Mouse (Mus musculus) cortical plate, adult 2 months (tissue): ENCODE measurements around the gene Acss3. TPM values are rescaled to one million over a fixed set of nuclear protein-coding genes. Genes with fewer than 3 reads are reported as not detected.

Experiments
- H3K27ac ChIP-seq: fragments of 200-500 bp; 2 replicates; pipeline ENCODE4 v1.5.1; 2012; ENCODE audit warnings: low read length, control low read depth, inconsistent platforms; ENCODE audit not compliant: insufficient read depth
- H3K4me1 ChIP-seq: fragments of 200-500 bp; 2 replicates; pipeline ENCODE4 v1.6.1; 2011; ENCODE audit warnings: low read length; ENCODE audit not compliant: control insufficient read depth, insufficient read depth
- H3K4me3 ChIP-seq: fragments of 200-500 bp; 2 replicates; pipeline ENCODE4 v1.5.1; 2011; ENCODE audit warnings: mild to moderate bottlenecking, low read length, control low read depth; ENCODE audit not compliant: insufficient read depth
- CTCF ChIP-seq: fragments of 200-500 bp; IDR thresholded peaks from 2 replicates; pipeline ENCODE4 v1.5.1; 2011; ENCODE audit warnings: mild to moderate bottlenecking, control low read depth, low read length; ENCODE audit not compliant: insufficient read depth; ENCODE audit errors: extremely low read depth
- POLR2A ChIP-seq: fragments of 200-500 bp; IDR thresholded peaks from 2 replicates; pipeline ENCODE4 v1.6.1; 2011; ENCODE audit warnings: mild to moderate bottlenecking, low read length, control low read depth; ENCODE audit not compliant: insufficient read depth; ENCODE audit errors: extremely low read depth
- polyA plus RNA-seq: library from polyadenylated mRNA; depleted of rRNA; stranded (reverse); fragments of >200 nt; gene quantifications from 2 replicates; pipeline ENCODE4 v1.2.3, GENCODE M21; 2012; rRNA removed

Acss3 gene
- 0.62 and 0.81 TPM in 2 replicates for polyA plus RNA-seq

DNA sequence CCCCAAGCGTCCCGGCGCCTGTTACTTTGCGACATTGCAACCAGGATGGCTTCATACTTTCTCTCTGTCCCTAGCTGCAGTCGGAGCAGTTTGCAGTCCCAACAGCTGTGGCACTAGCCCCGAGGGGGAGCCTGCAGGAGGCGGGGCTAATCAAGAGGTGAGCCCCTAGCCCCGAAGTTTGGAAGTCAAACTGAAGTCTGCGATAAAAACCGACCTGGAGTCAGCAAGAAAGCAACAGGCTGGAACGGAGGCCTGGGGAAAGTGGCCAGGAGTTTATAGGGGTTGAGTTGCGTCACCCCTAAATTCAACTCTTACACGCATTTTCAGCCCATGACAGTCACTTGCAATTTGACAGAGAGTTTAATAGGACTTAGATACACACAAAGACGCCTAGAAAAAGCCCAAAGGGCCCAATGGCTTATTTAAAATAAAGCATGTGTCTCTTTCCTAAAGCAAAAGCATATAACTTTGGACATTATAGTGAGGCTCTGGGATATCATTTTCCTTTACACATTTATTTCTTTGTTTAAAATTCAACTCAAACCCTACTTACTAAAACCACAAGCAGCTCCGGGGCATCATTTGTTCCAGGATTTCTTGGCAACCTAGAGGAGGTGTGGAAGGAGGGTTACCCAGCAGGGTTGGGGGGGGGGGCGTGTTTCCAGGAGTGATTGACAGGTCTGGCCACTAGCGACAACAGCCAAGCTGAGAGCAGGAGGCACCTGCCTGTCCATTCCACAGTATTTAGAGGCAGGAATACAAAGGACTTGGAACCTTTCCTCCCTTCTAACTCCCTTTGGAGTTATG is at the start of gene Acss3:
TSS of gene Acss3 (minus strand) at position 140 of the 807 bp plus-strand sequence.
- Histone ChIP-seq H3K4me1 (no peaks in the 10 kb centered on the region), H3K27ac (no peak within 1 kb of the TSS), H3K4me3 (no peak within 1 kb of the TSS)
- TF ChIP-seq POLR2A (no peak), CTCF (no peak)

DNA sequence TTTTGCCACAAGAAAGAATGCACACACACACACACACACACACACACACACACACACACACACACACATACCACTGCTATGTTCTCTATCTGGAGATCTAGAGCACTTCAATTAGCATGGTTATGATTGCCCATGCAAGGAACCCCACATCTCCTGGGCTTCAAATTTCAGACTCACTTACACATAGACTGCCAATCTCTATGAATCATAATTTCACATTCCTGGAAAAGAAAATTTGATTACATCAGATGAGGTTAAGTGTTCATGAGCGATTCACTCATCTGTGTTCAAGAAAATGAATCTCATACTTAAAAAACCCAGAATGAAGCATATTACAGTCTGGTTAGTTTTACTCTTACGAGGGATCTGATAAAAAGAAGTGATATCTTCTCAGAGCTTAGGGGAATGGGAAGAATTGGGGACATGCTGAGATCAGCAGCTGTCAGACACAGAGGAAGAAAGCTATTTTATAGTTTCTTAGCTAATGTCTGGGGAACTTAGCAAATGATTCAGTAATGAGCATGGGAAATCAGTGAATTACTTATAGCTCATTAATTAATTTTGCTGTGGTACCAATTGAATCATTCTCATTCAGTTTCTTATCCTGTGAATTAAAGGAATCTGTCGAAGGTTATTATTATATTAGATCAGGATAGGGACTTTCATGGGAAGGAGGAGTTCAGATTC is 48.7 kb upstream of the Acss3 start:
- Histone ChIP-seq H3K27ac (no peak overlapping the region), H3K4me1 (no peaks in the 10 kb centered on the region), H3K4me3 (no peak overlapping the region)
- no peak for TF ChIP-seq CTCF
- TF ChIP-seq POLR2A = no peak

DNA sequence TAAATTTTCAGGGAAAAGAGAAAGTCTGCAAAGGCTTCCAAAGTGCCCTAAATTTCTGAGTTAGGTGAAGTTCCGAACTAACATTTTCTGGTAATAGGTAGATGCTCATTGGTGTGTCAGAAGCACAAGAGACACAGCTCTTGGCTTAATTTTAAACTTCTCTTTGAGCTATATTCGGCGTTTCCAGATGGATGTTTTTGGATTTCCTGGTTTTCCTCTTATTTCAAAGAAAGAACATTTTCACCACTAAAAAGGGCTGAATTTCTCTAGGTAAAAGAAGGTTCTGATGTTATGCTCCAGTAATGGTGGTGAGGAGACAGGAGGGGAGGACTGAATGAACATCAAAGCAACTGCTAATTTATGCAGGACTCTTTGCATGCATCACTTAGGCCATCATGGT is 43.0 kb upstream of the Acss3 start:
- H3K4me1 ChIP-seq = peaks cover 2% of the 10 kb centered on the region; the same call in 1 of the 2 replicates
- no peak overlapping the region for H3K27ac ChIP-seq
- no peak for TF ChIP-seq CTCF
- no peak for TF ChIP-seq POLR2A
- H3K4me3 ChIP-seq = no peak overlapping the region

DNA sequence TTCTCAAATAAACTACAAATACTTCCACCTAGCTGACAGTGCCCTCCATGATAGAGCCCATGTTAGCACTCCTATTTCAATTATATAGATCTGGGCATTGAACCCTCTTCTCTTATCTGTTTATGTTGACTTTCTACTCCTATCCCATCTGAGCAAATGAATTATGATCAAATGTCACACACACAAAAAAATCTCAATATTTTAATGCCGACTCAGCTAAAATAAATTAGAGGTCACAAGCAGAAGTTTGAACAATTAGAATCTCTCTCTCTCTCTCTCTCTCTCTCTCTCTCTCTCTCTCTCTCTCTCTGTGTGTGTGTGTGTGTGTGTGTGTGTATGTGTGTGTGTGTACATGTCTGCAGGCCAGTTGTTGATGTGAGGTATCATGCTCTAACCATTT is 25.3 kb upstream of the Acss3 start:
- no peaks in the 10 kb centered on the region for H3K4me1 ChIP-seq
- no peak overlapping the region for H3K27ac ChIP-seq
- TF ChIP-seq POLR2A (no peak), CTCF (no peak)
- H3K4me3 ChIP-seq = no peak overlapping the region

DNA sequence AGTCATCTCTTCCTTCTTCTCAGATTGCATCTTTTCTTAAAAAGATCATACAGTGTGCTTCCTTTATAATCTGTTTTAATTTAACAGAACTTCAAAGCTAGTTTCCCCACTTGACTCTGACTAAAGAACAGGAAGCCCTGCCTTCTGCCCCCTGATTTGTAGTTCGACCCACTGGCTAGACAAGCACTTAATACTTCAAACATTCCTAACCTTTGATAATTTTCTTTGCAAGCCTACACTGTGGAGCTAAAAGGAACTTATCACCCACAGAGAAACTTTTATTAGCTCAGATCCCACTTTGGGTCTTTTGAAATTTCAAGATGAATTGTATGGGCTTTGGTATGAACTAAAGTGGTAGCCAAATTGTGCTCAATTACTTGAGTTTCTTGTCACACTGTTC is 20.5 kb upstream of the Acss3 start:
- no peaks in the 10 kb centered on the region for H3K4me1 ChIP-seq
- H3K4me3 ChIP-seq = no peak overlapping the region
- TF ChIP-seq CTCF (no peak), POLR2A (no peak)
- no peak overlapping the region for H3K27ac ChIP-seq

DNA sequence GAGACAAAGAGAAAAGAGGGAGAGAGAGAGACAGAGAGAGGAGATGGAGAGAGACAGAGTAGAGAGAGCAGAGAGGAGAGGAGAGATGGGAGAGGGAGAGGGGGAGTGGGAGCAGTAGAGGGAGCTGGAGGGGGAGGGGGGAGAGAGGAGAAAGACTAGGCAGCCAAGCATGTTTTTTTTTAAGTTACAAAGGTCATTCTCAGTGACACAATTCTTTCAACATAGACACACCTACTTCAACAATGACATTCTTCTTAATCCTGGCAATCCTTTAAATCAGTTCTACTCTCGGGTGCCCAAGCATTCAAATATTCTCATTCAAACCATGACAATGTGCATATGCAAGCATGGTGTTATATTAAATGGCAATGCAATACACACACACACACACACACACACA is 19.4 kb upstream of the Acss3 start:
- Histone ChIP-seq H3K4me3 (no peak overlapping the region), H3K4me1 (no peaks in the 10 kb centered on the region), H3K27ac (no peak overlapping the region)
- TF ChIP-seq CTCF (no peak), POLR2A (no peak)

DNA sequence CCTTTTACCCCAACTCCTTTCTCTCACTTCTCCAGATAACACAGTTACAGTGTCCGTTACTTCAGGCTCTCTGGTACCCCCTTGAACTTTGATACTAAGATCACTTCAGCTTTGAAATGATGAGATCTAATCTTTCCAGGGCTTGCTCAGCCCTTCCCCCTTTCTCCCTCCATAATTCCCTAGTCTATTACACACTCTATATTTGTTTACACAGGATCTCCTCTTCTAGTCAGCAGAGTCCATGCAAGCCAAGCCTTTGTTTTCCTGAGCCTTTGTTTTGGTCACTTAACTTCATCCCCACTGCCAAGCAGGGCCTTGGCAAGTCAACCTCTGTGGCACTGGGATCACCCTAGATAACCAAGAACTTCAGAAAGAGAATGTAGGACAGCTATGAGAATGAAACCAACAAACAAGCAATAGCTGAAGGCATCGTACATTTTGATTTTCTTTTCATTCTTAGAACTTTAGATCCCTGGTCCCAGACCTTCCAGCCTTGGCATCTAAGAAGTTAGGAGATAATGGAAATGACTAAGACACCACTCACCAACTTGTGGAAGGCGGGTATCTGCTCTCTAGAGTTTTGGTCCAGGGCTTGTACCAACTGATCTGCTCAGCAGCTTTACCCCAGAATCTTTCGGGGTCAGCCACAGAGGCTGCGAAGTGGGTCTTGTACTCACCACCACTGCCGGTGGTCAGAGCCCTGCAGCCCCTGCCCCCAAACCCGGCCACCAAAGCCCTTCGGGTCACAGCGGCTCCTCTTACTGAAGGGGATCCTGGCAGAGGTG is 532 bp downstream of the Acss3 start:
- Histone ChIP-seq H3K4me1 (no peaks in the 10 kb centered on the region), H3K4me3 (no peak overlapping the region), H3K27ac (no peak overlapping the region)
- TF ChIP-seq CTCF = no peak
- TF ChIP-seq POLR2A = no peak

DNA sequence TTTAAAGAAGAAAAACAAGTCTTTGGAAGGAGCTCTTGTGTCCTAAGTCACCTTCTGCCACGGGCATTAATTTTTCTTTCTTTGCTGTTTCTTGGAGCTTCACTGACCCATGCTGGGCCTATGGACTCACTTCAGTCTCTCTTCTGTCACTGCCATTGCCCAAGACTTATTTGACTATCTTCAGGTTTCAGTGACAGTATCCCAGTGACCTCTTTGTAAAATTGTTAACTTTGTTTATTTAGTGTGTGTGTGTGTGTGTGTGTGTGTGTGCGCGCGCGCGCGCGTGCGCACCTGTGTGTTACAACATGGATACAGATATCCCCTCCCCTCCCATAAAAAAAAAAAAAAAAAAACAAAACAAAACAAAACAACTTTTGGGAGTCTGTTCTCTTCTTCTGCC is 2.2 kb downstream of the Acss3 start:
- no peak for TF ChIP-seq POLR2A
- TF ChIP-seq CTCF = no peak
- H3K4me1 ChIP-seq = no peaks in the 10 kb centered on the region
- H3K27ac ChIP-seq = no peak overlapping the region
- no peak overlapping the region for H3K4me3 ChIP-seq

DNA sequence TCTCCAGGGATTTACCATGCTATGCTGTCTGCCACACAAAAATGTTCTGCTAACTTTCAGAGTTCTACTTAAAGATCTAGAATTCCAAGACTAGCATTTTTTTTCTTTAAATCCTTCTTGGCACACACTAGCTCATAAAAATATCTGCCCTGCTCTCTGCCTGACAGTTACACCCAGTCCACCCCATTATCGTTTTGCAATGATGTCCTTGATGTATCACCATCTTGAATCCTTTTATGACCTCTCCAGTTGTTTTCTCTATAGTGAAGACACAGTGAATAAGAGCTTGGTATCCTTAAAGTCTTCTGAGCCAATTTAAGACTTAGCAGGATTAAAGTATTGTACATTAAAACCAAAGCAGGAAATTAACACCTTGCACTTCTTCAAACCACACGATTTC is 4.3 kb downstream of the Acss3 start:
- H3K4me3 ChIP-seq = no peak overlapping the region
- no peak overlapping the region for H3K27ac ChIP-seq
- TF ChIP-seq POLR2A (no peak), CTCF (no peak)
- no peaks in the 10 kb centered on the region for H3K4me1 ChIP-seq

DNA sequence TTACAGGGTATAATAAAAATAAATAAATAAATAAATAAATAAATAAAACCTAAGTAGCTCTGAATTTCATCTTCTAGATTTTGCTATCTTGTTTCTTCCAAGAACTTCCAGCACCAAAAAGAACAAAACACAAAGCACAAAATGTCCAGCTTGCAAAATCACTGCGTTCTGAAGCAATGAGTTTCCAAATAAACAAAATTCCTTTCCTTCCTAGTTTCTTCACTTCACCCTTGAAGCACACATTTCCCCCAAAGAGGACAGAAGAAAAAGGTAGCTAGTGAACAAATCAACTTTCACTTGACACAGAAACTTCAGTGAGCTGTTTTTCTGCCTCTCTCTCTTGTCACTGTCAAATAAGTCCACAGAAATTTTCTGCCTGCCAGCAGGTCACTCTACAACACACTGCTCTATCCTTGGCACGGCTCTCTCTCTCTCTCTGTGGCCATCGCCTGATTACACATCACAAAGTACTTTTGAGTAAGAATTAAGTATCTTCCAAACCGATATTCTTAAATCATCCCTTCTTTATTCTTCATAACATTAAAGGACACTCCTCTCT is 6.7 kb downstream of the Acss3 start:
- TF ChIP-seq CTCF = no peak
- TF ChIP-seq POLR2A = no peak
- Histone ChIP-seq H3K27ac (no peak overlapping the region), H3K4me1 (no peaks in the 10 kb centered on the region), H3K4me3 (no peak overlapping the region)
